Mouse (Mus musculus): ENCODE results near the gene Def6. TPM values are rescaled to one million over a fixed set of nuclear protein-coding genes. Genes with fewer than 3 reads are reported as not detected.
A peak's percentile ranks its signal among the peaks of the same experiment; 100 is the strongest.

Gene Def6
- polyA plus RNA-seq, 1 experiment, result 3.4 TPM

DNA sequence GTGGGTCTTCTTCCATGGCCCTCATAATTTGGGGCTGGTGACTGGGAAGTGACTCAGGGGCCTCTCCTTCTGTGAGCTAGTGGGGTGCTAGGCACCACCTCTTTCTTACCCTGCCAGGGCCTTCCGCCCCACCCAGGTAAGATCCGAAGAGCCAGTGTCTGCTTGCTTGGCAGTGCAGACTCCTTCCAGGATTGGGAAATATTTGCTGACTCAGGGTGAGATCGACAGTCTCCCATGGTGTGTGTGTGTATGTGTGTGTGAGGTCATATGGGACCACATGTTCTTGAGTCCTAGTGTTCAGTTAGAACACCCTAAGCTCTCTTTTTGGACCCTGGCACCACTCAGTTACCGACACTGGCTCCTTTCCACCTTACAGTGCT is 29.0 kb downstream of the Def6 start:
- H3K4me2 ChIP-seq (ENCODE audit: low read depth), result peak overlapping the region; percentile 75
- no peak overlapping the region for H3ac ChIP-seq (ENCODE audit: control insufficient read depth, insufficient read length)
- peaks cover 13% of the 10 kb centered on the region for H3K36me3 ChIP-seq (ENCODE audit: control insufficient read depth, insufficient read depth)
- H3K79me2 ChIP-seq (ENCODE audit: control insufficient read depth, insufficient read depth), result peaks cover 76% of the 10 kb centered on the region
- H3K27me3 ChIP-seq (ENCODE audit: control insufficient read depth, insufficient read depth, insufficient read length), result no peaks in the 10 kb centered on the region
- H3K4me3 ChIP-seq, result no peak overlapping the region
- no peak for TF ChIP-seq MYOG (IDR thresholded peaks at IDR 0.05; ENCODE audit: control insufficient read depth in 1 of 3, insufficient read depth in 1 of 3, insufficient read length in 2 of 3, low read depth in 2 of 3)
- TF ChIP-seq MAX (IDR thresholded peaks at IDR 0.05; ENCODE audit: low read depth), result no peak
- no peak for TF ChIP-seq TCF3 (IDR thresholded peaks at IDR 0.05; ENCODE audit: insufficient read length, low read depth)
- no peak for TF ChIP-seq POLR2AphosphoS2 (IDR thresholded peaks at IDR 0.05; ENCODE audit: insufficient read length, low read depth)
- TF ChIP-seq TCF12 (IDR thresholded peaks at IDR 0.05; ENCODE audit: insufficient read depth, poor library complexity, severe bottlenecking), result no peak
- TF ChIP-seq CEBPB (IDR thresholded peaks at IDR 0.05; ENCODE audit: insufficient read depth, poor library complexity, severe bottlenecking), result no peak
- TF ChIP-seq MYOD1 (IDR thresholded peaks at IDR 0.05; ENCODE audit: control insufficient read depth in 1 of 3, insufficient read length in 2 of 3, low read depth in 2 of 3), result no peak
- no peak for TF ChIP-seq SRF (IDR thresholded peaks at IDR 0.05; ENCODE audit: control insufficient read depth, insufficient read length, low read depth)
- no peak for TF ChIP-seq REST (IDR thresholded peaks at IDR 0.05; ENCODE audit: insufficient read depth, insufficient read length)
- TF ChIP-seq POLR2A (IDR thresholded peaks at IDR 0.05; ENCODE audit: insufficient read length, low read depth), result no peak
- no peak for TF ChIP-seq E2F4 (IDR thresholded peaks at IDR 0.05; ENCODE audit: insufficient read depth)

DNA sequence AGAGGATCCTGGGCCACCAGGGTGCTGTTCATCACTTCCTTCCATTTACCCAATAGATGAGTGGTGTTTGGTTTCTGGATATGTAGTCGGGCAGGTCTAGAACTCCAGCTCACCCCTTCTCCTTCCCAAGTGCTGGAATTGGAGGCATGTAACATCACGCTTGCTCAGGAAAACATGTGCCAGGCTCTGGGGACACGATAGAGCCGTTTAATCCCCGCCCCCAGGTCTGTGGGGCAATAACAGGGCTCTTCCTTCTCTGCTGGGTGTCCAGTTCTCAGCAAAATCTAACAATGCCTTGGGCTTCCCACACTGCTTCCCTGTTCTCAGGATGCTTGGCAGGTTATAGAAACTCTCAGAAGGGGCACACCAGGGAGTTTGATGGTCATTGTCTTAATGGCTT is 29.8 kb downstream of the Def6 start:
- no peak overlapping the region for H3K4me3 ChIP-seq
- H3K36me3 ChIP-seq (ENCODE audit: control insufficient read depth, insufficient read depth), result peaks cover 13% of the 10 kb centered on the region
- H3ac ChIP-seq (ENCODE audit: control insufficient read depth, insufficient read length), result no peak overlapping the region
- H3K27me3 ChIP-seq (ENCODE audit: control insufficient read depth, insufficient read depth, insufficient read length), result no peaks in the 10 kb centered on the region
- no peak overlapping the region for H3K4me2 ChIP-seq (ENCODE audit: low read depth)
- H3K79me2 ChIP-seq (ENCODE audit: control insufficient read depth, insufficient read depth), result peaks cover 76% of the 10 kb centered on the region
- TF ChIP-seq E2F4 (IDR thresholded peaks at IDR 0.05; ENCODE audit: insufficient read depth) (no peak), MYOD1 (IDR thresholded peaks at IDR 0.05; ENCODE audit: control insufficient read depth in 1 of 3, insufficient read length in 2 of 3, low read depth in 2 of 3) (no peak), POLR2AphosphoS2 (IDR thresholded peaks at IDR 0.05; ENCODE audit: insufficient read length, low read depth) (no peak)

DNA sequence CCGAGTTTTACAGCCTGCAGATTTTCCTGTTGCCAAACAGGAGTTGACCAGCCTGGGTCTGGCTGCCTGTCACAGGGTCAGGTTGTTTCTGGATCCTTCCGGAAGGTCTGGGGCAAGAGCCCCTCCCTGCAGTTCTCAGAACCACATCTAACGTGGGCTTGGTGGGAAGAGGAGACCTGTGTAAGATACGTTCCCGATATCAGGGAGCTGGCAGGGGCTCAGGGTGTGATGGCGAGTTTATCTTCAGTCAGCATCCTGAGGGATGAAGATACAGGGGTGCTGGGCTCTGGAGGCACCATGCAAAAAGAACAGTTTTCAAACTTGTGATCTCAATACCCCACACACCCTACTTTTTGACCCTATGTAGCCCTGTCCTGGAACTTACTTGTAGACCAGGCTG is 30.3 kb downstream of the Def6 start:
- peaks cover 78% of the 10 kb centered on the region for H3K79me2 ChIP-seq (ENCODE audit: control insufficient read depth, insufficient read depth)
- H3K36me3 ChIP-seq (ENCODE audit: control insufficient read depth, insufficient read depth), result peaks cover 13% of the 10 kb centered on the region
- H3K4me2 ChIP-seq (ENCODE audit: low read depth), result no peak overlapping the region
- no peaks in the 10 kb centered on the region for H3K27me3 ChIP-seq (ENCODE audit: control insufficient read depth, insufficient read depth, insufficient read length)
- H3K4me3 ChIP-seq, result no peak overlapping the region
- TF ChIP-seq TCF12 (IDR thresholded peaks at IDR 0.05; ENCODE audit: insufficient read depth, poor library complexity, severe bottlenecking) (no peak), MYOG (IDR thresholded peaks at IDR 0.05; ENCODE audit: control insufficient read depth in 1 of 3, insufficient read depth in 1 of 3, insufficient read length in 2 of 3, low read depth in 2 of 3) (no peak), USF1 (IDR thresholded peaks at IDR 0.05; ENCODE audit: low read depth) (no peak), SRF (IDR thresholded peaks at IDR 0.05; ENCODE audit: control insufficient read depth, insufficient read length, low read depth) (no peak), REST (IDR thresholded peaks at IDR 0.05; ENCODE audit: insufficient read depth, insufficient read length) (no peak), POLR2A (IDR thresholded peaks at IDR 0.05; ENCODE audit: insufficient read length, low read depth) (no peak), TCF3 (IDR thresholded peaks at IDR 0.05; ENCODE audit: insufficient read length, low read depth) (no peak), E2F4 (IDR thresholded peaks at IDR 0.05; ENCODE audit: insufficient read depth) (no peak), MAX (IDR thresholded peaks at IDR 0.05; ENCODE audit: low read depth) (no peak), MYOD1 (IDR thresholded peaks at IDR 0.05; ENCODE audit: control insufficient read depth in 1 of 3, insufficient read length in 2 of 3, low read depth in 2 of 3) (no peak), CEBPB (IDR thresholded peaks at IDR 0.05; ENCODE audit: insufficient read depth, poor library complexity, severe bottlenecking) (no peak), POLR2AphosphoS2 (IDR thresholded peaks at IDR 0.05; ENCODE audit: insufficient read length, low read depth) (no peak)
- H3ac ChIP-seq (ENCODE audit: control insufficient read depth, insufficient read length), result no peak overlapping the region

DNA sequence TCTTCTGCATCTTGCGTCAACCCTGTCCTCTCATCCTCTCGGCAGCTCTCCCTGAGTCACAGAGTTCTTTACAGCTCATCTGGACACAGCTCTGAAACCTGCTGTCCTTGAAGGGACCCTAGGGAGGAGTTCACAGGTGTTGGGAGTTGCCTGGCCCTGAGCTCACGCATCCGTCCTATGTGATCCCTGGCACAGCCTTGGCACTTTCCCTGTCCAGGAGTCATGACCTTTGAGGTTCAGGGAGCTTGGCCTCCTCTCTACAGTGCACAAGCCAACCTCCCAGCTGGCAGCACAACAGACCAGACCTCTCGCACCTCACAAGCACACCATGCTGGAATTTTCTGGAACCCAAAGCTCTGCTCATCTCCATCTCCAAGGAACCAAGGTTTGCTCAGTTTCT is 33.3 kb downstream of the Def6 start:
- H3K4me2 ChIP-seq (ENCODE audit: low read depth), result no peak overlapping the region
- TF ChIP-seq TCF3 (IDR thresholded peaks at IDR 0.05; ENCODE audit: insufficient read length, low read depth) (no peak), CEBPB (IDR thresholded peaks at IDR 0.05; ENCODE audit: insufficient read depth, poor library complexity, severe bottlenecking) (no peak), MAX (IDR thresholded peaks at IDR 0.05; ENCODE audit: low read depth) (no peak), SRF (IDR thresholded peaks at IDR 0.05; ENCODE audit: control insufficient read depth, insufficient read length, low read depth) (no peak)
- no peak overlapping the region for H3K4me3 ChIP-seq
- peaks cover 13% of the 10 kb centered on the region for H3K36me3 ChIP-seq (ENCODE audit: control insufficient read depth, insufficient read depth)
- H3K27me3 ChIP-seq (ENCODE audit: control insufficient read depth, insufficient read depth, insufficient read length), result no peaks in the 10 kb centered on the region
- no peak overlapping the region for H3ac ChIP-seq (ENCODE audit: control insufficient read depth, insufficient read length)
- H3K79me2 ChIP-seq (ENCODE audit: control insufficient read depth, insufficient read depth), result peaks cover 50% of the 10 kb centered on the region

DNA sequence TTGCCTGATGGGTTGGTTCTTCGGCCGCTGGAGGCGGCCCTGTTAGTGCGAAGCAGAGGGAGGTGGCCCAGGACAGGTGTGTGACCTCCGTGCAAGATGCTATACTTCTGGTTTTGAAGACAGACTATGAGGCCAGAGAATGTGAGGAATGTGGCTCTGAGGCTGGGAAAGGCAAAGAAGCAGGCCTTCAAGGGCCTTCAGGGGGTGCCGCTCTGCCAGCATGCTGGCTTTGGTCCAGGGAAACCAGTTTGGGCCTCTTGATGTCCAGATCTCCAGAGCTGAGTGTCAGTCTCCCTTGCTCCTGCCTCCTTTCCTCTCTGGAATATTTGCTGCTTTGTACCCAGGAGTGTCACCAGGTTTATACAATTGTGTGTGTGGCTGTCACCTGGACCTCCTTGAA is 34.7 kb downstream of the Def6 start:
- Histone ChIP-seq H3K27me3 (ENCODE audit: control insufficient read depth, insufficient read depth, insufficient read length) (no peaks in the 10 kb centered on the region), H3K4me3 (no peak overlapping the region), H3K36me3 (ENCODE audit: control insufficient read depth, insufficient read depth) (peaks cover 13% of the 10 kb centered on the region), H3K4me2 (ENCODE audit: low read depth) (no peak overlapping the region), H3ac (ENCODE audit: control insufficient read depth, insufficient read length) (no peak overlapping the region), H3K79me2 (ENCODE audit: control insufficient read depth, insufficient read depth) (peaks cover 37% of the 10 kb centered on the region)
- TF ChIP-seq TCF3 (IDR thresholded peaks at IDR 0.05; ENCODE audit: insufficient read length, low read depth), result no peak
- no peak for TF ChIP-seq MAX (IDR thresholded peaks at IDR 0.05; ENCODE audit: low read depth)
- no peak for TF ChIP-seq TCF12 (IDR thresholded peaks at IDR 0.05; ENCODE audit: insufficient read depth, poor library complexity, severe bottlenecking)
- no peak for TF ChIP-seq POLR2A (IDR thresholded peaks at IDR 0.05; ENCODE audit: insufficient read length, low read depth)
- no peak for TF ChIP-seq MYOG (IDR thresholded peaks at IDR 0.05; ENCODE audit: control insufficient read depth in 1 of 3, insufficient read depth in 1 of 3, insufficient read length in 2 of 3, low read depth in 2 of 3)
- TF ChIP-seq E2F4 (IDR thresholded peaks at IDR 0.05; ENCODE audit: insufficient read depth), result no peak
- no peak for TF ChIP-seq SRF (IDR thresholded peaks at IDR 0.05; ENCODE audit: control insufficient read depth, insufficient read length, low read depth)
- TF ChIP-seq MYOD1 (IDR thresholded peaks at IDR 0.05; ENCODE audit: control insufficient read depth in 1 of 3, insufficient read length in 2 of 3, low read depth in 2 of 3), result no peak
- TF ChIP-seq REST (IDR thresholded peaks at IDR 0.05; ENCODE audit: insufficient read depth, insufficient read length), result no peak
- TF ChIP-seq POLR2AphosphoS2 (IDR thresholded peaks at IDR 0.05; ENCODE audit: insufficient read length, low read depth), result no peak
- no peak for TF ChIP-seq CEBPB (IDR thresholded peaks at IDR 0.05; ENCODE audit: insufficient read depth, poor library complexity, severe bottlenecking)
- no peak for TF ChIP-seq USF1 (IDR thresholded peaks at IDR 0.05; ENCODE audit: low read depth)

All from myocyte (in vitro differentiated cells).